Mouse (Mus musculus): ENCODE data around the gene Rgs6. TPM values are rescaled to one million over a fixed set of nuclear protein-coding genes. Genes with fewer than 3 reads are reported as not detected.

Rgs6 gene
- total RNA-seq (2021): 10 to 100 TPM; 65.4 to 79.4 TPM

DNA sequence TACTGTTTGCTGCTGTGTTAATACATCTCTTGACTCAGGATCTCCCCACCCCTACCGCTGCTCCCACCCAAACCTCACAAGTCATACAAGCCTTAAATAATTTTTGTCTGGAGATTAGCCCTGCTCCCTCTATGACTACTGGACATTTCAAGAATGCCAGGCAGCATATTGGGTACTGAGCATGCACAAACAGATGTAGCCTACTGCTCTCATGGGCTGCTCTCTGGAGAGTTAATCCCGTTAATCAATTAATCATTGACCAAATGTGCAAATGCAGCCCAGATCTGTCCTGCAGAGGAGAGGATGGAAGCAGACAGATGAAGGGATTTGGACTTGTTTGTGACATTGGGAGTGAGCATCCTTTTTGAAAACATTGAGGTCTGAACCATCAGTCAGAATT lies at the start of gene Rgs6:
Rgs6 (plus strand) TSS at position 276 of the 400 bp plus-strand sequence.
- intact Hi-C loops (cut with DNase I): no loop called here
- no peak for DNase-seq

- no peak for DNase-seq
- intact Hi-C loops (cut with DNase I): no loop called here
Measured at GRCm38 (mm10) chr12:82547127-82547526, 41.0 kb upstream of the Rgs6 start.

- intact Hi-C loops (cut with DNase I): no loop called here
- no peak for DNase-seq
Measured at GRCm38 (mm10) chr12:82549228-82549627, 38.9 kb upstream of the Rgs6 start.

DNA sequence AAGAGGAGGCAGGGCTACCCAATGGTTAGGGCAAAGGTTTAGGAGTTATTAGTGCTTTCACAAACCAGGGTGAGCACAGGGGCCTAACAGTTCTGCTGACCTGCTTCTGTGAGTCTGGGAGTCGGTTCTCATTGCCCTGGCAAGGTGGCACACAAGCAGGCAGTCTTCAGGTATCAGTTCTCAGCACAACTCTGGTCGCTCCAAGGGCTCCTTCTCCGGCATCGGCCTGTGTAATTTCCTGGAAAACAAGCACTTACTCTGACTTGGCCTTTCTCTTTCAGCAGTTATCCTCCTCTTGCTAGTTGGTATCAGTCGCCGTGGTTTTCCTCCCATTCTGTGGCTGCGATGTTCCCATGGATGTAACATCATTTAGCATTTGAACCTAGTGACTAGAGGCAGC lies 38.0 kb upstream of the Rgs6 start:
- intact Hi-C loops (cut with DNase I): no loop called here

DNA sequence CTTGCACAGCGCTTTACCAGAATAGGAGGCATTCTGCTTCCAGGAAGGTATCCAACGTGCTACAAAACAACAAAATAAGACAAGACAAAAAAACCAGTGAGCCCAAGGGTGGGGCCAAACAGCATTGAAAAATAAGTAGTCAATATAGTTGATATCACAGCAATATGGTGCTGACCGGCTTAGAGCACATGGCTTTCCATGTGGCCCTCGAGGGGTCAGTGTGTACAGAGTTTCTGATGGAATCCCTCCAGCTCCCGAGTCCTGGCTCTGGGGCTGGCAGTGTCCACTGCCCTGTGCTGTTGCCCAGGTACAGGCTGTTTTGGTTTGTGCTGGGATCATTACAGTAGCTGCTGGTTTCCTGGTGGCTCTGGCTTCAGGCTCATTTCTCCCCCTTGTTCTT lies 35.7 kb upstream of the Rgs6 start:
- no peak for DNase-seq
- intact Hi-C loops (cut with DNase I): no loop called here

More for the DNA sequence above, 38.0 kb upstream of the Rgs6 start:
- DNase-seq: no peak

GRCm38 (mm10) chr12:82562916-82563315 lies 25.2 kb upstream of the Rgs6 start:
- DNase-seq: no peak
- intact Hi-C loops (cut with DNase I): no loop called here

DNA sequence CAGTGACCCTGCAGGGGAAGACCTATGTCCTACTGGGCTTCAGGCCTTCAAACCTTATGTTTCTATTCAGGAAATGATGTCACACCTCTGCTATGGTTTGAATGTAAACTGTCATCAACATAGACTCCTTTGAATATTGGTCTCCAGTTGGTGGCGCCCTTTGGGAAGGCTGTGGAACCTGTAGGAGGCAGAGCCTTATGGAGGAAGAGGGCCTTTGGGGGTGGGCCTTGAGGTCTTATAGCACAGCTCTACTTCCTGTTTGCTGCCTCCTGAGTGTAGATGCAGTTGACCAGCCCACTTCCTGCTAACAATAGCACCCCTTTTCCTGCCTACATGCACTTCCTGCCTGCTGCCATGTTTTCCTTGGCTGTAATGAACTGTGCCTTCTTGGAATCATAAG lies 19.7 kb upstream of the Rgs6 start:
- DNase-seq: no peak
- intact Hi-C loops (cut with DNase I): no loop called here

DNA sequence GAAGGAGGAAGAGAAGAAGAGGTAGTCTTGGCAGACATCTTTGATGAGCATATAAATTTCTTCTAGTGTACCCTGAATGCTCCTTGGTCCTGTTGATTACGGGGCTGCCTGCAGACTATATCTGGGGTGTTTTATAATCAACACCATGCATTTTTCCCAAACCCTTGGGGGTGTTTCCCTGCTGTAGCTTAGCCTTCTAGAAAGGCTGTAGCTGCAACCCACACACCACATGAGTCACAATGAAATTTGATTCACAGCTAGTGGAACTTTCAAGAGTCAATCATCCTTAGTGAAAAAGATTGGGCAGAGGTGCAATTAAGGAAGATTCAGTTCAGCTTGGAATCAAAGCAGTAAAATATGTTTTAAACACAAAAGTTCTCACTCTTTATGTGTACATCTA lies 15.4 kb upstream of the Rgs6 start:
- intact Hi-C loops (cut with DNase I): no loop called here
- no peak for DNase-seq

DNA sequence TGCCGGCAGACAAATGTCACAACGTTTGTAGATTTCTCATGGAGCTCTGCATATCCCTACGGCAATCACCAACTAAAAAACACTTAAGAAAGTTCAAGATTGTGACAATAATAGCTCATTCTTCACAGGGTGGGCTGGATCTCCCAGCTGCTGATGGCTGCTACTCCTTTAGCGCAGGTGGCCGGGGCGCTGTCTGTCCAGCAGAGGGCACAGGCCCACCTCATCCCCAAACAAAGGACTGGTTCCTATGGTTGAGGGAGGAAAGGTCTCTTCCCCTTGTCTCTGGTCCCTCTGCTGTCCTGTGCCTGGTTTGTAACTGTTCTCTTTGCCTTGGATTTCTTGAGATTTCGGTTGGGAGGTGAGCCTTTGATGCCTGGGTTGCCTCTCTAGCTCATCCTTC lies 1.5 kb upstream of the Rgs6 start:
- peak; percentile 25 for DNase-seq
- intact Hi-C loops (cut with DNase I): no loop called here

- DNase-seq: no peak
- intact Hi-C loops (cut with DNase I): no loop called here
Measured at GRCm38 (mm10) chr12:82587348-82587895, 670 bp upstream of the Rgs6 start.

DNA sequence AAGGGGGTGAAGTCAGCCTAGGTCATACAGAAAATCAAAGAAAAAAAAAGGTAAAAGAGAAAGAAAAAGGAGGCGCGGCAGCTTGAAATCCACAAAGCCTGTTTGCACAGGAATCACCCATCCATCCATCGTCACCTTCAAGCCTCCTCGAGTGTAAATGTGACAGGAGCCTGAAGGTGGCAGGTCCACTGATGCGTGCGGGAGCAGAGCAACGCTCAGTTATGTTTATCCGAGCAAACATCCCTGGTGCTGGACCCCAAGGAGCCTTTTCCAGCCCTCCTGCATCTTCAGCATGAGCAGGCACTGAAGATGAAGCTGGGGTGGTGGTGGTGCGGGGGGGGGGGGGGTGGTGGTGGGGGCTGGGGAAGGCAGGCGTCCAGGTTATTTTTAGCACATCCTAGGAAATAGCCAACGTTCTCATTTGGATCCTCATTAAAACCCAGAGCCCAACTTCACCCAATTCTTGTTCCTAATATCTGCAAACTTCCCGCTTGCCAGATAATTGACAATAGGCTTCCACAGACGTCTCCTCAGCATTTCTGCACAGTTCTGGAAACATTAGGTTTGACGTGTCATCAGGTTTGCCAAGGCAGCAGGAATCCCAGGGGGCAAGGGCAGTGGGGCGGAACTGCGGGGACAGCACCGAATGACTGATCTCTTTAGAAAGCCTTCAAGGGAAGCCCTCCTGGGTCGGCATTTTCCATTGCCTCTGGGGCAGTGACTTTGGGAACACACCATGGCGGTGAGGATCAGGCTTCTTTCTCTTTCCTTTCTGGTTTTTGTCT lies 946 bp downstream of the Rgs6 start:
- peak; percentile 25 for DNase-seq
- intact Hi-C loops (cut with DNase I): no loop called here

DNA sequence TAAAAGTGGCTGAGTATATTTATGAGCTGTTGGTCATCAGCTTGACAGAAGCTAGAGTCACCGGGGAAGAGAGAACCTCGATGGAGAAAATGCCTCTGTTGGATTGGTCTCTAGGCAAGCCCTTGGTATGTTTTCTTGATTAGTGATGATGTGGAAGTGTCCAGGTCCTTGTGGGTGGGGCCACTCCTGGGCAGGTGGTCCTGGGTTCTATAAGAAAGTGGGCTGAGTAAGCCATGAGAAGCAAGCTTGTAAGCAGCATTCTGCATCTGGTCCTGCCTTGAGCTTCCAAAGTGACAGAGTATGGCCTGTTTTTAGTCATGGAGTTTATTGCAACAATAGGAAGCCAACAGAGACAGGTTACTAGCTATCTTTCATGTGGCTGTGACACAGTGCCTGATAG lies 10.9 kb downstream of the Rgs6 start:
- DNase-seq: no peak
- intact Hi-C loops (cut with DNase I): no loop called here

DNA sequence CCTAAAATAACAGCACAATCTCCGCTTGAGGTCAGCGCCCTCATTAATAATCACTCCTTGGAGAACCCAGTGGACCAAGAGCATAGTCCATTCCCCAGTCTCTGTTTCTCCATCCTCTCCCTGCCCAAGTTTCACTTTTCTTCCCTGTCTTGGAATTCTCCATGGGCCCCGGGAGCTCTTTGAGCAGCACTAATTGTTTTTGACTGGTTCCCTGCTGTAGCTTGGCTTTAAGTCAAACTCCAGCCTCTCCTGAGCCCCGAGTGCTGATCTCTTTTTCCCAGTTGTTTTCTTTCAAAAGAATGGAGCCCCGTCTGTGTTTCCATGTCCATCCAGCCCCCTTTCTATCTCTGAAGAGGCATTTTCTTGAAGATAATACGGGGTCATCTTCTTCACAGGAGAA lies 12.3 kb downstream of the Rgs6 start:
- intact Hi-C loops (cut with DNase I): no loop called here
- DNase-seq: peak; percentile 33

- intact Hi-C loops (cut with DNase I): no loop called here
Measured at GRCm38 (mm10) chr12:82602823-82603222, 14.7 kb downstream of the Rgs6 start.

DNA sequence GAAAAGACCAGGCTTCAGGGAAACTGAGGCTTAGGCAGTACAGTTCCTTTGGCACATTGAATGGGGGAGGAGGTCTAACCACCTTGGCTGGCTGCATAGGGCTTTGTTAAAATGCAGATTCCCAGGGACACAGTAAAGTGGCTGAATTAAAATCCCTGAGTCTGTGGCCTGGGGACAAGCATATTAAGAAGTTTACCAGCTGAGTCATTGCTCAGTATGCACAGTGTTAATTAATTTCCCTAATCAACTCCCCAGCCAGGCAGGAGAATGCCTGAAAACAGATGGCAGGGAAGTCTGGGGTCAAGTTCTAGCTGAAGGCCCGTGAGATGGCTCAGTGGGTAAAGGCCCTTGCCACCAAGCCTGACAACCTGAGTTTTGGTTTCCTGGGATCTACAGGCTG lies 15.2 kb downstream of the Rgs6 start:
- intact Hi-C loops (cut with DNase I): no loop called here
- DNase-seq: no peak

More at GRCm38 (mm10) chr12:82602823-82603222, 14.7 kb downstream of the Rgs6 start:
- DNase-seq: no peak

- intact Hi-C loops (cut with DNase I): no loop called here
- no peak for DNase-seq
Measured at GRCm38 (mm10) chr12:82603979-82604378, 15.9 kb downstream of the Rgs6 start.

DNA sequence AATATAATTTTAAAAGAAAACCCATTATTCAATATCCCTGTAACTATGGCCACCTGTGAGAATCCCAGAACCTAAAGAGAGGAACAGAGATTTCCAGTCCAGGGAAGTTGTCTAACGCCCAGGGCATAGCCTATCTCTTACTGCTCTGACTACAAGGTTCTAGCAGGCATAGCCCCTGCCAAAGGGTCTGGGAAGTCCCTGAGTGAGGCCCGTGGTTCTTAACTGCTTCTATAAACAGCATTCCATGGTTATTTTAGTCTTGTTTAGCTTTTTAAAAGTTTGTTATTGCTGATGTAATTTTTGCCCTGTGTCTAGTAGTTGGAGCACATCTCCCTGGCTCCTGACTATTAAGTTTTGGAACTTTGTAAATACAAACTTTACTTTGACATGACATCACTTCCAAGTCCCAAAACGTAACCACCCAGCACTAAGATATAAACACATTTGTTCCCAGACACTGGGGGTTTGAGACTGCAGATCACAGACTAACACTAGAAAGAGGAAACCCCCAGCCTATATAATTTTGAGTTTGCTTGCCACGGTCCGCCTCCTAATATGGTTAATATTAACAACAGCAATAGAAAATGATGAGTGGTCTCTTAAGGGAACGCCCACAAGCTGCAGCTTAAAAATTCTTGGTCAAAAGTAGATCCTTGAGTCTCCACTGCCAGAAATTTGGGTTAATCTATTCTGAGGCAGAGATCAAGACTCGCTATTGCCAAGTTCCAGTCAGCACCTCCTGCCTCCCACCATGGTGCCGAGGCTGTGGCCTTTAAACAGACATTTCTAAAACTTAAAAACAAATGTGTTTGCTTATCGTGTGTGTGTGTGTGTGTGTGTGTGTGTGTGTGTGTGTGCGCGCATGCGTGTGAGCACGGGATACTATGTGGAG lies 24.9 kb downstream of the Rgs6 start:
- intact Hi-C loops (cut with DNase I): loop anchor here (10.0 kb wide), 3 partner anchors 118 to 402 kb away; no protein-coding TSS in a partner anchor
- no peak for DNase-seq

GRCm38 (mm10) chr12:82616486-82616812 lies 28.4 kb downstream of the Rgs6 start:
- intact Hi-C loops (cut with DNase I): loop anchor here (10.0 kb wide), 3 partner anchors 122 to 398 kb away; no protein-coding TSS in a partner anchor
- no peak for DNase-seq

DNA sequence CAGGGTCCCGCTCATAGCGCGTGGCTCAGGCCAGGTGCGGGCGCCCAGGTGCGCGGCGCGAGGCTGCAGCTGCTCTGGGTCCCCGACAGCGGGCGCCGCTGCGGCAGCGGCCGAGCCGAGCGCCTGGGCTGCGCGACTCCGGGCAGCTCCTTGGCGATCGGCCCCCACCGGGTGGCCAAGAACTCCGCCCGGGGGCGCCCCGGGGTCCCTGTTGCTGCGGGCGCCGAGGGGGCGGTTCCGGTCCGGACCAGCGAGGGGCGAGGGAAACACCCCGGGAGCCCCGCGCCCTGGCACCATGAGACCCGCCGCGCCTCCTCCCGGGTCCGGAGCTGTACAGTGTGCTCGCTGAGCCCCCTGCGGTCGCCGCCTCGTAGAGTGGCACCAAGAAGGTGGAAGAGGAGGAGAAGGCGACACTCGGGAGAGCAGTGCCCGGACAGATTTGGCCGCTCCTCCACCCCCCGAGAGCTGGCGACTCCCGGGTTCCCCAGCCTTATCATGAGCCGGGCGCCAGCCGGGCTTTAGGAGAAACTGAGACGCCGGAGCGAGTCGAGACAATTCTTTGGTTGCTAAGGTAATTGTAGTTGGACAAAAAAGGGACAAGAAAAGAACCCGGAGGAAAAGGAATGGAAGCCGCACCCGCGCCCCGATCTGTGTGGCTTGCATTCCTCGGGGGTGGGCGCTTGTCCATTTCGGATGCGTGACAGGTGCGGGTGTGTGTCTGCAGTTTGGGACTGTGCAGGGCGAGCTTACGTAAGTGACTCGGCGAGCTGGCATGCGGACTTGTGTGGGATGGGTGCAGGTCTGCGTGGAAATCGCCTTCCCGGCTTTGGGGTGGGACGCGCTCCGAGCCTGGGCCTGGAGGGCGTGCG lies 29.0 kb downstream of the Rgs6 start:
- intact Hi-C loops (cut with DNase I): loop anchor here (10.0 kb wide), 3 partner anchors 122 to 398 kb away; no protein-coding TSS in a partner anchor
- peak; percentile 30 for DNase-seq

- DNase-seq: no peak
Measured at GRCm38 (mm10) chr12:82617682-82618370, 29.7 kb downstream of the Rgs6 start.

More at GRCm38 (mm10) chr12:82617682-82618370, 29.7 kb downstream of the Rgs6 start:
- intact Hi-C loops (cut with DNase I): loop anchor here (10.0 kb wide), 3 partner anchors 123 to 397 kb away; no protein-coding TSS in a partner anchor
